Mouse (Mus musculus) midbrain, embryonic 15.5 days (tissue): ENCODE results near the gene Spata4. TPM values are rescaled to one million over a fixed set of nuclear protein-coding genes. Genes with fewer than 3 reads are reported as not detected.

Experiments used
- ATAC-seq: fragments of 200-750 bp; cut with Nextera tagmentation; replicated peaks from 2 replicates; pipeline ENCODE4 v1.8.0; 2017; ENCODE audit warnings: moderate TSS enrichment
- H3K27ac ChIP-seq: fragments of 300-500 bp; sonication (generic); 2 replicates; pipeline ENCODE4 v1.5.1; 2015; ENCODE audit warnings: mild to moderate bottlenecking, inconsistent platforms
- H3K27me3 ChIP-seq: fragments of 300-500 bp; sonication (generic); replicated peaks from 2 replicates; pipeline ENCODE4 v1.6.1; 2015; ENCODE audit warnings: inconsistent platforms
- H3K36me3 ChIP-seq: fragments of 300-500 bp; sonication (generic); replicated peaks from 2 replicates; pipeline ENCODE4 v1.6.1; 2015; ENCODE audit warnings: inconsistent platforms
- H3K4me1 ChIP-seq: fragments of 300-500 bp; sonication (generic); 2 replicates; pipeline ENCODE4 v1.6.1; 2015; ENCODE audit warnings: inconsistent platforms
- H3K4me2 ChIP-seq: fragments of 300-500 bp; sonication (generic); 2 replicates; pipeline ENCODE4 v1.6.1; 2015; ENCODE audit warnings: inconsistent platforms, mild to moderate bottlenecking, moderate library complexity
- H3K4me3 ChIP-seq: fragments of 300-500 bp; sonication (generic); 2 replicates; pipeline ENCODE4 v1.5.1; 2015; ENCODE audit warnings: mild to moderate bottlenecking, inconsistent platforms
- H3K9ac ChIP-seq: fragments of 300-500 bp; sonication (generic); 2 replicates; pipeline ENCODE4 v1.6.1; 2015; ENCODE audit warnings: mild to moderate bottlenecking, inconsistent platforms
- H3K9me3 ChIP-seq: fragments of 300-500 bp; sonication (generic); 2 replicates; pipeline ENCODE4 v1.6.1; 2016; ENCODE audit warnings: inconsistent platforms
- WGBS: fragments of 180-500 bp; shearing (Covaris S2); methylation state at CpG from one replicate; pipeline ENCODE4 v1.1.7; 2015; ENCODE audit warnings: mixed read lengths; 5-methylcytosine and 5-hydroxymethylcytosine counted together
- polyA plus RNA-seq: library from polyadenylated mRNA; unstranded; fragments of >200 nt; fragmentation: Nextera tagmentation; extraction: Ambion mirVana; gene quantifications from 2 replicates; pipeline ENCODE4 v1.2.1, GENCODE M21; 2015

Spata4 gene
- 0.15 and 0.27 TPM in 2 replicates for polyA plus RNA-seq

GRCm38 (mm10) chr8:54600671-54601251 is at the start of gene Spata4:
TSS of gene Spata4 (plus strand) at chr8:54600781.
- WGBS = 3% methylated on average over 21 of the region's 21 CpGs
- Histone ChIP-seq H3K4me2 (peak within 1 kb of the TSS; percentile 61), H3K36me3 (no peaks in the 10 kb centered on the region), H3K9me3 (no peaks in the 10 kb centered on the region), H3K4me1 (peaks cover 7% of the 10 kb centered on the region), H3K9ac (peak within 1 kb of the TSS; percentile 23; the same call in 1 of the 2 replicates), H3K27ac (peak within 1 kb of the TSS; percentile 75), H3K27me3 (no peaks in the 10 kb centered on the region), H3K4me3 (peak within 1 kb of the TSS; percentile 35)
- ATAC-seq = peak; percentile 96

- no peak overlapping the region for H3K27ac ChIP-seq
- no peak overlapping the region for H3K4me3 ChIP-seq
- no peaks in the 10 kb centered on the region for H3K4me1 ChIP-seq
- no peaks in the 10 kb centered on the region for H3K27me3 ChIP-seq
- no peak overlapping the region for H3K4me2 ChIP-seq
- H3K9me3 ChIP-seq = no peaks in the 10 kb centered on the region
- no peak overlapping the region for H3K9ac ChIP-seq
- no peaks in the 10 kb centered on the region for H3K36me3 ChIP-seq
- no peak for ATAC-seq
- WGBS = 86% methylated on average over 2 of the region's 2 CpGs
Measured at GRCm38 (mm10) chr8:54554921-54555320, 45.7 kb upstream of the Spata4 start.

GRCm38 (mm10) chr8:54562137-54562536 is 38.4 kb upstream of the Spata4 start:
- Histone ChIP-seq H3K4me3 (no peak overlapping the region), H3K4me2 (no peak overlapping the region), H3K27ac (no peak overlapping the region), H3K4me1 (no peaks in the 10 kb centered on the region), H3K9me3 (no peaks in the 10 kb centered on the region), H3K9ac (no peak overlapping the region), H3K36me3 (no peaks in the 10 kb centered on the region), H3K27me3 (no peaks in the 10 kb centered on the region)
- WGBS = 88% methylated on average over 4 of the region's 4 CpGs
- ATAC-seq = no peak

DNA sequence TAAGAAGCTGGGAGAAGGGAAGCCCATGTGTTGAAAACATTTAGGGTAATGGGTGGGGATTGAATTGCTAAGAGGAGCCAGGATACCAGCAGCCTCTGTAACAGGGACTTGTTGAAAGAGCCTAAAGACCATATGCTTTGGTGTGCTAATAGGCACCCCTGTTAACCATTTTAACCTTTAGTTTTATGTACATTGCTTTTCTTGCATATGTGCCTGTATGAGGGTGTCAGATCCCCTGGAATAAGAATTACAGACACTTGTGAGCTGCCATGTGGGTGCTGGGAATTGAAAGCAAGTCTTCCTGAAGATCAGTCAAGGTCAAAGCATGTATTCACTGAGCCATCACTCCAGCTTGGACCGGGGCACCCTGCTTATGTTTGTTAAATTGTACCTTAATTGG is 35.4 kb upstream of the Spata4 start:
- no peak for ATAC-seq
- H3K4me1 ChIP-seq = no peaks in the 10 kb centered on the region

GRCm38 (mm10) chr8:54565603-54566260 is 34.8 kb upstream of the Spata4 start:
- H3K36me3 ChIP-seq = no peaks in the 10 kb centered on the region
- H3K4me2 ChIP-seq = no peak overlapping the region
- no peak for ATAC-seq
- H3K9ac ChIP-seq = no peak overlapping the region
- 89% methylated on average over 7 of the region's 7 CpGs for WGBS
- no peaks in the 10 kb centered on the region for H3K9me3 ChIP-seq
- no peak overlapping the region for H3K27ac ChIP-seq
- no peaks in the 10 kb centered on the region for H3K4me1 ChIP-seq
- no peak overlapping the region for H3K4me3 ChIP-seq
- H3K27me3 ChIP-seq = no peaks in the 10 kb centered on the region

More for the DNA sequence above, 35.4 kb upstream of the Spata4 start:
- WGBS = 95% methylated on average over 1 of the region's 1 CpGs
- Histone ChIP-seq H3K27ac (no peak overlapping the region), H3K36me3 (no peaks in the 10 kb centered on the region), H3K4me3 (no peak overlapping the region), H3K9me3 (no peaks in the 10 kb centered on the region), H3K4me2 (no peak overlapping the region), H3K27me3 (no peaks in the 10 kb centered on the region), H3K9ac (no peak overlapping the region)

GRCm38 (mm10) chr8:54567168-54567567 is 33.4 kb upstream of the Spata4 start:
- H3K9me3 ChIP-seq = no peaks in the 10 kb centered on the region
- no peak overlapping the region for H3K4me3 ChIP-seq
- H3K4me2 ChIP-seq = no peak overlapping the region
- H3K9ac ChIP-seq = no peak overlapping the region
- H3K27me3 ChIP-seq = no peaks in the 10 kb centered on the region
- no peaks in the 10 kb centered on the region for H3K36me3 ChIP-seq
- 75% methylated on average over 2 of the region's 2 CpGs for WGBS
- ATAC-seq = no peak
- no peaks in the 10 kb centered on the region for H3K4me1 ChIP-seq
- H3K27ac ChIP-seq = no peak overlapping the region

GRCm38 (mm10) chr8:54570618-54571609 is 29.7 kb upstream of the Spata4 start:
- H3K27me3 ChIP-seq = no peaks in the 10 kb centered on the region
- no peaks in the 10 kb centered on the region for H3K9me3 ChIP-seq
- no peak overlapping the region for H3K9ac ChIP-seq
- H3K4me2 ChIP-seq = no peak overlapping the region
- H3K4me3 ChIP-seq = no peak overlapping the region
- no peaks in the 10 kb centered on the region for H3K36me3 ChIP-seq
- no peak for ATAC-seq
- no peaks in the 10 kb centered on the region for H3K4me1 ChIP-seq
- H3K27ac ChIP-seq = no peak overlapping the region
- WGBS = 68% methylated on average over 15 of the region's 15 CpGs

- Histone ChIP-seq H3K36me3 (no peaks in the 10 kb centered on the region), H3K4me3 (no peak overlapping the region), H3K4me2 (no peak overlapping the region), H3K9me3 (no peaks in the 10 kb centered on the region), H3K27ac (no peak overlapping the region), H3K4me1 (no peaks in the 10 kb centered on the region), H3K9ac (no peak overlapping the region), H3K27me3 (no peaks in the 10 kb centered on the region)
- WGBS = 82% methylated on average over 3 of the region's 3 CpGs
- ATAC-seq = no peak
Measured at GRCm38 (mm10) chr8:54581436-54581835, 19.1 kb upstream of the Spata4 start.

- Histone ChIP-seq H3K27ac (no peak overlapping the region), H3K36me3 (no peaks in the 10 kb centered on the region), H3K4me1 (no peaks in the 10 kb centered on the region), H3K9ac (no peak overlapping the region), H3K4me3 (no peak overlapping the region), H3K9me3 (no peaks in the 10 kb centered on the region), H3K27me3 (no peaks in the 10 kb centered on the region), H3K4me2 (no peak overlapping the region)
- 47% methylated on average over 1 of the region's 1 CpGs for WGBS
- ATAC-seq = no peak
Measured at GRCm38 (mm10) chr8:54582886-54583285, 17.7 kb upstream of the Spata4 start.

GRCm38 (mm10) chr8:54594634-54595033 is 5.9 kb upstream of the Spata4 start:
- peak; percentile 86 for ATAC-seq
- Histone ChIP-seq H3K27ac (peak overlapping the region; percentile 45; the same call in 1 of the 2 replicates), H3K9me3 (no peaks in the 10 kb centered on the region), H3K27me3 (no peaks in the 10 kb centered on the region), H3K36me3 (no peaks in the 10 kb centered on the region), H3K4me2 (0 out of 2 replicates have a peak overlapping the region, but pooled peaks have one; percentile 1), H3K4me1 (peaks cover 10% of the 10 kb centered on the region; the same call in 1 of the 2 replicates), H3K9ac (no peak overlapping the region), H3K4me3 (no peak overlapping the region)
- 53% methylated on average over 5 of the region's 5 CpGs for WGBS

- H3K4me3 ChIP-seq = no peak overlapping the region
- H3K27me3 ChIP-seq = no peaks in the 10 kb centered on the region
- WGBS = 26% methylated on average over 2 of the region's 2 CpGs
Measured at GRCm38 (mm10) chr8:54596051-54596450, 4.5 kb upstream of the Spata4 start.

DNA sequence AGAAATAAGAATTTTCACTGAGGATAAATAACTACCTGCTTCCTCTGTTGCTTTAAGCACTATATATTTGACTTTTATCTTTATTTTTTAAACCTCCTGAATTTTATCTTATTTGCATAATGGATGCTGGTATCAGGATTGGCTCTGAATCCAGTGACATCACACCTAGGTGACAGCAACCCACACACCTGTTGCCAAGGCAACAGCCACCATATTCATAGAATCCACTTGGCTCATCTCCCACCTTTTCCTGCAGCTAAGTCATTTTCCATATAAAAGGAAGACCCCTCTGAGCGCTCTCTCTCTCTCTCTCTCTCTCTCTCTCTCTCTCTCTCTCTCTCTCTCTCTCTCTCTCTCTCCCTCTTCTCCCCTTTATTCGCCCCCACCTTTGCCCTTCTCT is 3.6 kb upstream of the Spata4 start:
- H3K36me3 ChIP-seq = no peaks in the 10 kb centered on the region
- no peaks in the 10 kb centered on the region for H3K27me3 ChIP-seq
- H3K4me1 ChIP-seq = peaks cover 17% of the 10 kb centered on the region
- no peak overlapping the region for H3K27ac ChIP-seq
- WGBS = 76% methylated on average over 2 of the region's 2 CpGs
- ATAC-seq = no peak
- no peak overlapping the region for H3K4me2 ChIP-seq
- no peaks in the 10 kb centered on the region for H3K9me3 ChIP-seq
- H3K4me3 ChIP-seq = no peak overlapping the region
- H3K9ac ChIP-seq = no peak overlapping the region

More at GRCm38 (mm10) chr8:54596051-54596450, 4.5 kb upstream of the Spata4 start:
- no peaks in the 10 kb centered on the region for H3K36me3 ChIP-seq
- no peak overlapping the region for H3K27ac ChIP-seq
- H3K4me1 ChIP-seq = peaks cover 17% of the 10 kb centered on the region
- ATAC-seq = no peak
- H3K9ac ChIP-seq = no peak overlapping the region
- H3K4me2 ChIP-seq = no peak overlapping the region
- H3K9me3 ChIP-seq = no peaks in the 10 kb centered on the region
